Mouse (Mus musculus) stomach, postnatal 0 days (tissue): ENCODE measurements at regions not wholly inside any gene's neighbourhood (a gene's known extent, or its start where the extent isn't known, plus 50 kb on each side); places are given as distances from the start of the nearest gene placed in this dataset.

Experiments
- ATAC-seq: fragments of 200-750 bp; cut with Nextera tagmentation; 2 replicates; pipeline ENCODE4 v1.8.0; 2017; ENCODE audit not compliant: low FRiP score, low TSS enrichment
- DNase-seq: peaks from one replicate; pipeline ENCODE4 v3.0.0-alpha.2; 2016; ENCODE audit warnings: low spot score
- H3K27ac ChIP-seq: fragments of 300-500 bp; sonication (generic); replicated peaks from 2 replicates; pipeline ENCODE4 v1.5.1; 2014; ENCODE audit warnings: mild to moderate bottlenecking, control low read depth
- H3K27me3 ChIP-seq: fragments of 300-500 bp; sonication (generic); 2 replicates; pipeline ENCODE4 v1.6.1; 2014; ENCODE audit warnings: low read length; ENCODE audit not compliant: control insufficient read depth, insufficient read depth
- H3K36me3 ChIP-seq: fragments of 300-500 bp; sonication (generic); 2 replicates; pipeline ENCODE4 v1.6.1; 2014; ENCODE audit warnings: low read length, mixed read lengths; ENCODE audit not compliant: control insufficient read depth, insufficient read depth
- H3K4me1 ChIP-seq: fragments of 300-500 bp; sonication (generic); replicated peaks from 2 replicates; pipeline ENCODE4 v1.6.1; 2014; ENCODE audit warnings: antibody characterized with exemption; ENCODE audit not compliant: control insufficient read depth, insufficient read depth
- H3K4me2 ChIP-seq: fragments of 300-500 bp; sonication (generic); replicated peaks from 2 replicates; pipeline ENCODE4 v1.6.1; 2014; ENCODE audit warnings: low read depth, mild to moderate bottlenecking, control low read depth, moderate library complexity
- H3K4me3 ChIP-seq: fragments of 300-500 bp; sonication (generic); 2 replicates; pipeline ENCODE4 v1.5.1; 2014; ENCODE audit warnings: low read depth, low read length, control low read depth
- H3K9ac ChIP-seq: fragments of 300-500 bp; sonication (generic); 2 replicates; pipeline ENCODE4 v1.6.1; 2014; ENCODE audit warnings: mild to moderate bottlenecking, low read length, control low read depth, mixed read lengths
- H3K9me3 ChIP-seq: fragments of 300-500 bp; sonication (generic); 2 replicates; pipeline ENCODE4 v1.6.1; 2016; ENCODE audit warnings: low read length; ENCODE audit not compliant: control insufficient read depth
- CTCF ChIP-seq: IDR thresholded peaks from 2 replicates; pipeline ENCODE4 v1.5.1; 2016; ENCODE audit warnings: antibody characterized with exemption, low read depth, mild to moderate bottlenecking, moderate library complexity
- EP300 ChIP-seq: optimal IDR thresholded peaks from 2 replicates; pipeline ENCODE3; 2016; ENCODE audit warnings: antibody characterized with exemption
- WGBS: fragments of 180-500 bp; shearing (Covaris S2); extraction: QIAGEN DNeasy Blood & Tissue Kit; methylation state at CpG from one replicate; pipeline ENCODE4 v1.1.7; 2014; 5-methylcytosine and 5-hydroxymethylcytosine counted together

DNA sequence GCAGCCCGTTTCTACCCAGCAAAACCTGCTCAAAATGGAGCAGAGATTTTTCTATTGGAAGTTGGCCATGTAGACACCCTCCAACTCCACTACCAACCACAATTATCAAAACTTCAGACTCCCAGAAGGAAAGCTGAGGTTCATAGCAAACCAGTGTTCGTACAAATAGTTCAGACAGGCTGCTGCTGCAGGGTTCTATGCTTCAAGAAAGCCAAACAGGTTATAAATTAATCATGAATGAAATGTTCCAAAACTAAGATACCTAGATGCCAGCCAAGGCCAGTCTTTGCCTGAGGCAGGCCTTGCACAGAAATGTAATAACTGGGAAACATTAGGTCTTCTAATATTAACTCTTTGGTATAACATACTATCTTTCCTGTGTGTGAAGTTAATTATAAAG is 158.9 kb downstream of the Il15 start:
- WGBS = 58% methylated on average over 2 of the region's 2 CpGs
- TF ChIP-seq CTCF (no peak), EP300 (no peak)
- no peak for ATAC-seq
- Histone ChIP-seq H3K9ac (no peak overlapping the region), H3K4me1 (no peaks in the 10 kb centered on the region), H3K27me3 (no peaks in the 10 kb centered on the region), H3K9me3 (no peaks in the 10 kb centered on the region), H3K4me2 (no peak overlapping the region), H3K27ac (no peak overlapping the region; the same call in 1 of the 2 replicates), H3K4me3 (no peak overlapping the region), H3K36me3 (no peaks in the 10 kb centered on the region)
- DNase-seq = no peak

DNA sequence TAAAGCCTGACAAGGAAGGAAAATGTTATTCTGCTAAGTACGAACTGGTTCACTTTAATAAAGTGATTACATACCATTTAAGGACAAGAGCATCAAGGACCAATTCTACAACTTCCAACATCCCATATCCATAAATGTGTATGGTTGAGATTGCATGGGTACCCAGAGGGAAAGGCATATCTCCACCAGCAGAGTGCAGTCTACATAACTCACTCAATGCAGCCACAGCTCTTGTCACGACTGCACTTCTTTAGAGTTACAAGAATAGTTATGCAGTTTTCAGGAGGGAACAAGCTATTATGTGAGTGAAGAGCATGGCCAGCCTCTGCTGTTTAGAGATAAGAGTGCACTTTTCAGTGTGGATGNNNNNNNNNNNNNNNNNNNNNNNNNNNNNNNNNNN is 173.1 kb downstream of the Il15 start:
- H3K36me3 ChIP-seq = no peaks in the 10 kb centered on the region
- H3K9me3 ChIP-seq = no peaks in the 10 kb centered on the region
- H3K9ac ChIP-seq = no peak overlapping the region
- DNase-seq (no peak), ATAC-seq (no peak)
- no peak overlapping the region for H3K4me3 ChIP-seq
- no peaks in the 10 kb centered on the region for H3K27me3 ChIP-seq
- H3K27ac ChIP-seq = no peak overlapping the region
- no peak overlapping the region for H3K4me2 ChIP-seq
- WGBS = 61% methylated on average over 2 of the region's 2 CpGs
- no peaks in the 10 kb centered on the region for H3K4me1 ChIP-seq
- TF ChIP-seq EP300 (no peak), CTCF (peak; percentile 60)

DNA sequence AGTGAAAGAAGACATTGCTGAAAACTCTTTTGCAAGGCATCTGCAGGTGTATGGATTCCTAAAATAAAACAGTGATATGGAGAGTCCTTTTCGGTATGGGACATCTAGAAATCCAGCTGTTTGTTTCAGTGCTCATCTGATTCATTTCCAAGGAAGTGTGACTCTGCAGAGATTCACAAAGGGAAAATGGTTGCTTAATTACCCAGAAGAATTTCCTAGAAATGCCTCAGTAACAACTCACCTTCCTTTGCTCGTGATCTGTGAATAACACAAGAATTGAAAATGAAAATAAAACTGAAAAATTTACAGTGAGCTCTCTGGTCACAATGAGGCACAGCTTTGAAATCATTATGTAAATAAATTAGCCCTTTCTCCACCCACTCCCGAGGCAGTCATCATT is 201.3 kb downstream of the Il15 start:
- H3K27me3 ChIP-seq = no peaks in the 10 kb centered on the region
- no peak for TF ChIP-seq EP300
- TF ChIP-seq CTCF = no peak
- ATAC-seq (no peak), DNase-seq (no peak)
- H3K36me3 ChIP-seq = no peaks in the 10 kb centered on the region
- 46% methylated on average over 3 of the region's 3 CpGs for WGBS
- no peaks in the 10 kb centered on the region for H3K9me3 ChIP-seq
- H3K4me3 ChIP-seq = no peak overlapping the region
- H3K4me1 ChIP-seq = no peaks in the 10 kb centered on the region
- no peak overlapping the region for H3K9ac ChIP-seq
- H3K4me2 ChIP-seq = no peak overlapping the region
- H3K27ac ChIP-seq = no peak overlapping the region

DNA sequence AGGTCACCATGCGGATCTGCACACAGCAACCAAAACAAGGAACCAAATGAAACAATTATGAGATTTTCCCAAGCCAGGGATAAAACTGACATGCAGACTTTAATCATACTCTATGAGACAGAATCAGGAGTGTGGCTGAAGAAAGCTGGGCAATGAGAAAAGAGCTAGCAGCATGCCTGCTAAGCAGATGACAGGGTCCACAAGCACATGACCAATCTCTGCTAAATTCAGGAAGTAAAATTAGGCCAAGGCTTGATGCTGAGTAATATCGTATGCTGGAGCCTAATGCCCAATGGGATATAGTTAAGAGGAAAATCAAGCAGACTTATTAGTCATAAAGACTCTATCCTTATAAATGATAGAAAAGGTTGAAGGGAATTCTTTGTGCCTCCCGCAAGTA is 202.8 kb downstream of the Il15 start:
- Histone ChIP-seq H3K4me1 (no peaks in the 10 kb centered on the region), H3K4me3 (no peak overlapping the region), H3K4me2 (no peak overlapping the region), H3K27ac (no peak overlapping the region), H3K27me3 (no peaks in the 10 kb centered on the region), H3K9ac (no peak overlapping the region), H3K36me3 (no peaks in the 10 kb centered on the region), H3K9me3 (no peaks in the 10 kb centered on the region)
- ATAC-seq = no peak
- TF ChIP-seq EP300 (no peak), CTCF (no peak)
- 93% methylated on average over 3 of the region's 3 CpGs for WGBS
- no peak for DNase-seq

DNA sequence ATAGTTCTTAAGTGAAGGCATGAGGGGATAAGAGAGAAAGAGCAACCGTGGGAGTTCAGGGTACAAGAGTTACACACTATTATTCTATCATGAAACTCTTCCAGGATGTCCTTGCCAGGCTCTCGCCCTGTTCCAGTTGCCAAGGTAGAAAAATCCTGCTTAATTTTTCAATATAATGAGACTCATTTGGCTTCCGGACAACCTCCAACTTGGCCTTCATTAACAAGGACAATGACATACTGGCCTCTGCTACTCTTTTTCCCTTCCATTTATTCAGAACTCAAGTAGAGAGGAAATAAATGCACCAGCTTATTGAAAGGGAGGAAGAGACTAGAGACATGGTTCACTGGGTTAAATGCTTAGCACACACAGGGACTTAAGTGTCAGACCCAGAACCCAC is 206.5 kb downstream of the Il15 start:
- TF ChIP-seq EP300 = no peak
- TF ChIP-seq CTCF = no peak
- ATAC-seq = no peak
- DNase-seq = no peak
- Histone ChIP-seq H3K4me1 (no peaks in the 10 kb centered on the region), H3K36me3 (no peaks in the 10 kb centered on the region), H3K4me2 (no peak overlapping the region), H3K27ac (no peak overlapping the region), H3K27me3 (no peaks in the 10 kb centered on the region), H3K4me3 (no peak overlapping the region), H3K9me3 (no peaks in the 10 kb centered on the region), H3K9ac (no peak overlapping the region)
- 68% methylated on average over 3 of the region's 3 CpGs for WGBS

DNA sequence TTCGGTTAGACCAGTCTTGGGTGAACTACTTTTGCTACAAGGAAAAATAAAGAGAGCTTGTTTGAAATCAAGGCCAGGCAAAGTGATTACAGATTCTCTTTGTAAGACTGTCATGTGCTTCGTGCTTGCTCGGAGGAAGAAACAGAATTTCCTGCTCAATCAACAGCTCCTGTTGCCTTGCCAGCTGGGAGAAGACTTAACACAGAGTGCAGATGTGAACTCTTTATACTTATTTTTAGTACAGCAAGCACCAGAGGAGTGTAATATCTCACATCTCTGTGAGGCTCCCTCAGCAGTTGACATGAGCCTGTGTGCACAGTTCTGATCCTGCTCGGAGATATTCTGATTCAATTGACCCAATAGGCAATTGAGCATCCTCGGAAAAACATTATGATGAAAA is 207.9 kb downstream of the Il15 start:
- Histone ChIP-seq H3K4me1 (no peaks in the 10 kb centered on the region), H3K4me3 (no peak overlapping the region), H3K4me2 (no peak overlapping the region), H3K9me3 (no peaks in the 10 kb centered on the region), H3K27ac (no peak overlapping the region), H3K27me3 (no peaks in the 10 kb centered on the region), H3K36me3 (no peaks in the 10 kb centered on the region), H3K9ac (no peak overlapping the region)
- 59% methylated on average over 5 of the region's 5 CpGs for WGBS
- ATAC-seq (no peak), DNase-seq (no peak)
- TF ChIP-seq CTCF = no peak
- TF ChIP-seq EP300 = no peak
